Mouse (Mus musculus) NIH3T3 (cell line): ENCODE results near the gene Hes2.

Experiments
- DNase-seq: peaks from one replicate; pipeline ENCODE4 v3.0.0-alpha.2; 2012; ENCODE audit warnings: low read depth

Gene Hes2

GRCm38 (mm10) chr4:152158585-152159284 lies at the start of gene Hes2:
Hes2 (plus strand) TSS chr4:152158867.
- no peak for DNase-seq

GRCm38 (mm10) chr4:152109509-152109908 lies 49.2 kb upstream of the Hes2 start:
- DNase-seq, result no peak

- DNase-seq, result no peak
Observed at GRCm38 (mm10) chr4:152110689-152111088, 48.0 kb upstream of the Hes2 start.

GRCm38 (mm10) chr4:152112329-152112728 lies 46.3 kb upstream of the Hes2 start:
- DNase-seq, result no peak

GRCm38 (mm10) chr4:152114080-152114479 lies 44.6 kb upstream of the Hes2 start:
- no peak for DNase-seq

- no peak for DNase-seq
Observed at GRCm38 (mm10) chr4:152115921-152116612, 42.6 kb upstream of the Hes2 start, which contains the start of gene Tnfrsf25. Tnfrsf25 (plus strand) TSS chr4:152115934.

GRCm38 (mm10) chr4:152117538-152117937 lies 41.1 kb upstream of the Hes2 start:
- no peak for DNase-seq

- DNase-seq, result peak; percentile 21
Observed at GRCm38 (mm10) chr4:152119396-152120292, 39.0 kb upstream of the Hes2 start.

GRCm38 (mm10) chr4:152120311-152121182 lies 38.1 kb upstream of the Hes2 start:
- DNase-seq, result no peak

- DNase-seq, result no peak
Observed at GRCm38 (mm10) chr4:152121183-152121505, 37.5 kb upstream of the Hes2 start.

GRCm38 (mm10) chr4:152124361-152124961 lies 34.2 kb upstream of the Hes2 start:
- no peak for DNase-seq

- DNase-seq, result no peak
Observed at GRCm38 (mm10) chr4:152125161-152126025, 33.3 kb upstream of the Hes2 start.

GRCm38 (mm10) chr4:152126026-152126920 lies 32.4 kb upstream of the Hes2 start:
- DNase-seq, result no peak

- no peak for DNase-seq
Observed at GRCm38 (mm10) chr4:152127884-152128283, 30.8 kb upstream of the Hes2 start.

GRCm38 (mm10) chr4:152128784-152129183 lies 29.9 kb upstream of the Hes2 start:
- no peak for DNase-seq

- no peak for DNase-seq
Observed at GRCm38 (mm10) chr4:152129395-152129930, 29.2 kb upstream of the Hes2 start.

GRCm38 (mm10) chr4:152130771-152131653 lies 27.7 kb upstream of the Hes2 start:
- no peak for DNase-seq
